Mouse (Mus musculus): Measurements from ENCODE around the gene Ric1. TPM values are rescaled to one million over a fixed set of nuclear protein-coding genes. Genes with fewer than 3 reads are reported as not detected.
"Not testable (repeated sequence)": the region's sequence is repeated elsewhere in the genome, so short reads cannot be mapped to it uniquely, and the experiment has no call there.

Ric1 gene
- polyA plus RNA-seq, 1 experiment from 2014 or later, result 9.4 TPM

DNA sequence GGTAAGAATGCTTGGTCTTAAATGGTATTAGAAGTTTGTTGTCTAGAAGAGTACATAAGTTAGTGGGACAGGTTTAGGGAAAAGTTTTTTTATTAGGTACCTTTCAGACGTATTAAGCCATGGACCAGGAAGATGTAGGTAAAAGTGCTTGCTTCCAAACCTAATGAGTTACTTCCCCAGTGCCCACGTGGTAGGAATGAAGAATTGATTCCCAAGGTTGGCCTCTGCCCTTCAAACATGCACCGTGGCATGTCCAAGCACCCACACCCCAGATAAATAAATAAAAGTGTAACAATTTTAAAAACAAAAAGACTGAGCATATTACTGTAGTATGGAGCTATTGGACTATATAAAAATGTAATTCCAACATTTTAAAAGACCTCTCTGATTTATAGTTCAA is 40.5 kb downstream of the Ric1 start:
- Histone ChIP-seq H3K9me3 (replicated peaks; ENCODE audit: control insufficient read depth, low read length) (no peaks in the 10 kb centered on the region), H3K27ac (ENCODE audit: low read depth, low read length) (no peak overlapping the region), H3K9ac (ENCODE audit: low read length) (no peak overlapping the region), H3K4me3 (ENCODE audit: low read depth, low read length) (no peak overlapping the region), H3K36me3 (ENCODE audit: control insufficient read depth, insufficient read depth, low read length) (no peaks in the 10 kb centered on the region), H3K4me2 (ENCODE audit: low read length) (no peak overlapping the region), H3K27me3 (replicated peaks; ENCODE audit: control insufficient read depth, insufficient read depth, low read length) (no peaks in the 10 kb centered on the region), H3K4me1 (ENCODE audit: control insufficient read depth, insufficient read depth, low read length) (no peaks in the 10 kb centered on the region)
- 79% methylated on average over 3 of the region's 3 CpGs for WGBS
- DNase-seq (ENCODE audit: low spot score) (no peak), ATAC-seq (no peak)

DNA sequence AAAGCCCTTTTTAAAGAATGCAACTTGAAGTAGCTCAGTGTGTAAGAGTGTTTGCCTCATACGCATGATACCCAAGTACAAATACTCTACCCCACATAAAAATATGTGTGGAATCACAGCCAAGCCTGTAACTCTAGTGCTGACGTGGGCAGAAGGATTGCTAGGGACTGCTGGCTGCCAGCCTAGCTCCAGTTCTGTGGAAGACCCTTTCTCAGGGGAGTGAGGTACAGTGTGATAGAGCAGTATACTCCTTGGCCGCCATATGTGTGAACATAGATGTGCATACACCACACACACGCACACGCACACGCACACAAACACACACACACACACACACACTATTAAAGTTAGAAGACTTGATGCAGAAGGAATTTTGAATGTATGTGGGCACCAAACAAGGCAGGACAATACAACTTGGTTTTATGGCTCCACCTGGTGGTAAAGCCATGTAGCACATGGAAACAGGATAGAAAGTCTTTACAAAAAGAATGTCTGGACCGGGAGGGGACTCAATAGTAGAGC is 41.2 kb downstream of the Ric1 start:
- H3K36me3 ChIP-seq (ENCODE audit: control insufficient read depth, insufficient read depth, low read length), result no peaks in the 10 kb centered on the region
- H3K4me1 ChIP-seq (ENCODE audit: control insufficient read depth, insufficient read depth, low read length), result no peaks in the 10 kb centered on the region
- no peak overlapping the region for H3K4me2 ChIP-seq (ENCODE audit: low read length)
- WGBS, result 61% methylated on average over 7 of the region's 7 CpGs
- DNase-seq (ENCODE audit: low spot score) (peak; percentile 78), ATAC-seq (peak; percentile 58)
- no peak overlapping the region for H3K9ac ChIP-seq (ENCODE audit: low read length)
- H3K9me3 ChIP-seq (replicated peaks; ENCODE audit: control insufficient read depth, low read length), result no peaks in the 10 kb centered on the region
- H3K4me3 ChIP-seq (ENCODE audit: low read depth, low read length), result no peak overlapping the region
- H3K27me3 ChIP-seq (replicated peaks; ENCODE audit: control insufficient read depth, insufficient read depth, low read length), result no peaks in the 10 kb centered on the region
- H3K27ac ChIP-seq (ENCODE audit: low read depth, low read length), result no peak overlapping the region

DNA sequence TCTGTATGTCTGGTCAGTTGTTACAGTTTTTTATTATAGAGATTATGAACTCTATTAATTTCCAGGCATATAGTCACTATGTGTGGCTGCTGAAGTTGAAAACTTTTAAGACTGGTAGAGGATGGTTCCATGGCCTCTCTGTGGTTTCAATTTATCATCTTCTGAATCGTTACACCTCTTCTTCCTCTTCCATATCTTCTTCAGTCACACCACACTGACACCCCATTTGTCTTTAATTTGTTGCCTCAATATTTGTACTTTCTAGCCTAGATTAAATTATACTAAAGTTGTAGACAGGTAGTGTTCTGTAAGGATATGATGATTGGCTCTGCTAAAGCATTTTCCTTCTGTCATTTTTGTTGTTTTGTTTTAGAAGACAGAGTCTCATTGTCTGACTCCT is 44.4 kb downstream of the Ric1 start:
- no peak overlapping the region for H3K9ac ChIP-seq (ENCODE audit: low read length)
- no peaks in the 10 kb centered on the region for H3K4me1 ChIP-seq (ENCODE audit: control insufficient read depth, insufficient read depth, low read length)
- no peak overlapping the region for H3K4me2 ChIP-seq (ENCODE audit: low read length)
- H3K4me3 ChIP-seq (ENCODE audit: low read depth, low read length), result no peak overlapping the region
- DNase-seq (ENCODE audit: low spot score) (no peak), ATAC-seq (no peak)
- H3K9me3 ChIP-seq (replicated peaks; ENCODE audit: control insufficient read depth, low read length), result no peaks in the 10 kb centered on the region
- H3K36me3 ChIP-seq (ENCODE audit: control insufficient read depth, insufficient read depth, low read length), result peaks cover 11% of the 10 kb centered on the region
- 100% methylated on average over 1 of the region's 1 CpGs for WGBS
- H3K27me3 ChIP-seq (replicated peaks; ENCODE audit: control insufficient read depth, insufficient read depth, low read length), result no peaks in the 10 kb centered on the region
- no peak overlapping the region for H3K27ac ChIP-seq (ENCODE audit: low read depth, low read length)

DNA sequence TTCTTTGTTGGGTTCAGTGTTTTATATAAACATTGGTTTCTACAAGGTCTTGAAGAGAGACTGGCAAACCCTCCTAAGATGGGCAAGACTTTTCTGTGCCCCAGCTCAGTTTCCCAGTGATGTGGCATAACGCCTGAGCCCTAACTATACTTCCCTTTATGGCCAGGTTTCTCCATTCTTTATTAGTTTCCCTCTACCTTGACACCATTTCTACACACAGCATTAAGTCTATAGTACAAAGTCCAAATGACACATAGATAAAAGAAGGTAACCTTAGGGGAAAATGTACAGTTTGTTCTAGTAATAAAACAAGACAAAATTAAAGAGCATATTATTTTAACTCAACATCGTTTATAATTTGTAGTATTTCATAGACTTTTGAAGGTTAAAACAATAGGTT is 60.4 kb downstream of the Ric1 start:
- Histone ChIP-seq H3K36me3 (ENCODE audit: control insufficient read depth, insufficient read depth, low read length) (peaks cover 28% of the 10 kb centered on the region), H3K27ac (ENCODE audit: low read depth, low read length) (no peak overlapping the region), H3K9ac (ENCODE audit: low read length) (no peak overlapping the region), H3K27me3 (replicated peaks; ENCODE audit: control insufficient read depth, insufficient read depth, low read length) (no peaks in the 10 kb centered on the region), H3K4me3 (ENCODE audit: low read depth, low read length) (no peak overlapping the region), H3K4me2 (ENCODE audit: low read length) (no peak overlapping the region), H3K9me3 (replicated peaks; ENCODE audit: control insufficient read depth, low read length) (no peaks in the 10 kb centered on the region), H3K4me1 (ENCODE audit: control insufficient read depth, insufficient read depth, low read length) (no peaks in the 10 kb centered on the region)
- 91% methylated on average over 2 of the region's 2 CpGs for WGBS
- ATAC-seq (no peak), DNase-seq (ENCODE audit: low spot score) (no peak)

DNA sequence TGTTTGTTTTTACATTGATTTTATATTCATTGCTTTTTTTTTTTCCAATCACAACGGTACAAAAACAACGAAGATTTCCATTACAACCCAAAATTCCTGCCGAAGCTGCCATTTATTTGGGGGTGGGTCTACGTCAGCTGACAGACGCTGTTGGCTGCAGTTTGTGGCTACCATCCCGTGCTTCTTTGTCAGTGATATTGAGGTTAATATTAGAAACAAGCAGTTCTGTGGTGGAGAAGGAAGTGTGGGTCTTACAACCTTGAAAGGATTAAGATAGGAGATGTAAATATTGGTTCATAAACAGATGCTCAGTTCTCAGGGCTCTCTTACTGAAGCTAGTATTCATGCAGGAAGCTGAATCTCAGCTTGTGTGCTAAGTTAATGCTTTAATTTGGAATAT is 61.7 kb downstream of the Ric1 start:
- WGBS, result 72% methylated on average over 6 of the region's 6 CpGs
- H3K4me1 ChIP-seq (ENCODE audit: control insufficient read depth, insufficient read depth, low read length), result no peaks in the 10 kb centered on the region
- no peak overlapping the region for H3K4me2 ChIP-seq (ENCODE audit: low read length)
- H3K27me3 ChIP-seq (replicated peaks; ENCODE audit: control insufficient read depth, insufficient read depth, low read length), result no peaks in the 10 kb centered on the region
- DNase-seq (ENCODE audit: low spot score), result no peak
- H3K4me3 ChIP-seq (ENCODE audit: low read depth, low read length), result no peak overlapping the region
- no peak overlapping the region for H3K27ac ChIP-seq (ENCODE audit: low read depth, low read length)
- H3K9ac ChIP-seq (ENCODE audit: low read length), result no peak overlapping the region
- no peak for ATAC-seq
- peaks cover 33% of the 10 kb centered on the region for H3K36me3 ChIP-seq (ENCODE audit: control insufficient read depth, insufficient read depth, low read length)
- no peaks in the 10 kb centered on the region for H3K9me3 ChIP-seq (replicated peaks; ENCODE audit: control insufficient read depth, low read length)

DNA sequence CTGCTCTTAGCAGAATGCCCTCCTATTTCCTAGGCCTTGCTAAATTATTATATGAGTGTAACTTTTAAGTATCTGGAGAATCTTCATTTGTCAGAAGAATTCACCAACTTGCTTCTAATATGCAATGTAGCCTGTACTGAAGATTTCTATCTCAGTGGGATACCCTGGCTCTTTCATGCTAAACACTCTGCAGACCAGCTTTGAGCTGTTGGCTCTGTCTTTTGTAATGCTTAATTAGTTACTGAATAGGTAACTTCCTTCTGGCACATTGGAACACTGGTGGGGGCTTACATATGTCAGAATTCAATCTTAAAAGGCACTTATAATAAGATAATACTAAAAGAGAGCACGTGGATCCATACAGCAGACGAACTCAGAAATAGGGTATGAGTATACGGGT is 71.7 kb downstream of the Ric1 start:
- not testable (repeated sequence) for DNase-seq (ENCODE audit: low spot score); H3K9ac ChIP-seq (ENCODE audit: low read length)
- H3K36me3 ChIP-seq (ENCODE audit: control insufficient read depth, insufficient read depth, low read length), result peaks cover 37% of the 10 kb centered on the region

DNA sequence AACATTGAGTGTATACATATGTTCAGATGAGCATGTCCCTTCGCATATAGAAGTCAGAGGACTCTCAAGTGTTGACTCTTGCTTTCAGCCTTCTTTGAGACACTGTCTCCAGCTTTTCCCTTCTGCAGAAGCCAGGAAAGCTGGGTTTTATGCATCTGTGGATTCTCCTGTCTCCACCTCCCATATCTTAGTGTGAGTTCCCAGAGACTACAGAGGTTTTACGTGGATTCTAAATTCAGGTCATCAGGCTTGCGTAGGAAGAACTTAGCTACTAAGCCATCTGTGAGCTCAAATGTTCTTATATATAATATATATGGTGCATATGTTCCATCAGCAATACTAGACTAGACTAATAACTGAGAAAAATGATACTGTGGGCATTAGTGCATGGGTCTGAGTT is 74.2 kb downstream of the Ric1 start:
- H3K4me3 ChIP-seq (ENCODE audit: low read depth, low read length), result no peak overlapping the region
- ATAC-seq (no peak), DNase-seq (ENCODE audit: low spot score) (no peak)
- H3K36me3 ChIP-seq (ENCODE audit: control insufficient read depth, insufficient read depth, low read length), result peaks cover 51% of the 10 kb centered on the region
- H3K27me3 ChIP-seq (replicated peaks; ENCODE audit: control insufficient read depth, insufficient read depth, low read length), result no peaks in the 10 kb centered on the region
- H3K9me3 ChIP-seq (replicated peaks; ENCODE audit: control insufficient read depth, low read length), result no peaks in the 10 kb centered on the region
- no peak overlapping the region for H3K4me2 ChIP-seq (ENCODE audit: low read length)
- 97% methylated on average over 3 of the region's 3 CpGs for WGBS
- H3K9ac ChIP-seq (ENCODE audit: low read length), result no peak overlapping the region
- no peaks in the 10 kb centered on the region for H3K4me1 ChIP-seq (ENCODE audit: control insufficient read depth, insufficient read depth, low read length)
- no peak overlapping the region for H3K27ac ChIP-seq (ENCODE audit: low read depth, low read length)

More for the DNA sequence above, 71.7 kb downstream of the Ric1 start:
- not testable (repeated sequence) for H3K27me3 ChIP-seq (replicated peaks; ENCODE audit: control insufficient read depth, insufficient read depth, low read length); H3K4me3 ChIP-seq (ENCODE audit: low read depth, low read length); H3K4me2 ChIP-seq (ENCODE audit: low read length); H3K9me3 ChIP-seq (replicated peaks; ENCODE audit: control insufficient read depth, low read length); H3K4me1 ChIP-seq (ENCODE audit: control insufficient read depth, insufficient read depth, low read length); ATAC-seq; H3K27ac ChIP-seq (ENCODE audit: low read depth, low read length)
- WGBS, result 31% methylated on average over 3 of the region's 3 CpGs

DNA sequence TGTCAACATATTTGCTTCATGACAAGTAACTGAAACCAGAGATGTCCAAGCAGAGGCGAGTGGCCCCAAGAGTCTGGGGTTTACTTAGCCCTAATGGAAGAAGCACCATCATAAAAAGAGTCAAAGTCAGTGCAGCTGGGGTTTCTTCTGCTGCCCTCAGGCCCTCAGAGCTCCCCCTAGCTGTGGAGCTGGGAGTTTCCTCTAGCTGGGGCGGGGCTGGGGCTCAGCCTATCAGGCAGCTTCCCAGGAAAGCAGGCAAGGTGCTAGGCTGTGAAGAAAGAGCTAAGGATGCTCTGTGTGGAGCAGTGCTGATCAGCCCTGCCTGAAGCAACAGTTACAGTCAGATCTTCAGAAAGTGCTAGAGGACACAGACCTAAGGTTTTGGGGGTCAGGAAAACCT is 74.9 kb downstream of the Ric1 start:
- Histone ChIP-seq H3K36me3 (ENCODE audit: control insufficient read depth, insufficient read depth, low read length) (peaks cover 51% of the 10 kb centered on the region), H3K27ac (ENCODE audit: low read depth, low read length) (no peak overlapping the region), H3K27me3 (replicated peaks; ENCODE audit: control insufficient read depth, insufficient read depth, low read length) (no peaks in the 10 kb centered on the region), H3K4me1 (ENCODE audit: control insufficient read depth, insufficient read depth, low read length) (no peaks in the 10 kb centered on the region), H3K4me2 (ENCODE audit: low read length) (no peak overlapping the region), H3K9ac (ENCODE audit: low read length) (no peak overlapping the region), H3K9me3 (replicated peaks; ENCODE audit: control insufficient read depth, low read length) (no peaks in the 10 kb centered on the region), H3K4me3 (ENCODE audit: low read depth, low read length) (no peak overlapping the region)
- no peak for ATAC-seq
- DNase-seq (ENCODE audit: low spot score), result no peak
- 95% methylated on average over 2 of the region's 2 CpGs for WGBS

DNA sequence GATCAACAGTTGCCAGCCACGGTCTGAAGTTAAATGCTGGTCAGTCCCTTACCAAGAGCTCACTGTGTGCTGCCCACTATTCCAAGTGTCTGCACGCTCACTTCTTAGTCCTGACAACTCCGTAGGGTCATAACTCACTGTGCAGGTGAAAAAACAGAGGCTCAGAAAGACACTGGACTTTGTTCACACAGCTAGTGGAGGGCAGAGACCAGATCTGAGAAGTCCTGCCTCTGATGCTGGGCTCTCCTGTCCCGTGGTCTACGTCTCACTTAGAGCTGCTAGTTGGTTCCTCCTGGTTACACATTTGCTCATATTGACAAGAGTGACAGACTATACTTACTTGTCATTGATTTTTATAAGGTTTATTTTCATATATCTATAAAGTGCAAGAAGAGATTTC is 76.9 kb downstream of the Ric1 start:
- no peak overlapping the region for H3K4me3 ChIP-seq (ENCODE audit: low read depth, low read length)
- no peaks in the 10 kb centered on the region for H3K9me3 ChIP-seq (replicated peaks; ENCODE audit: control insufficient read depth, low read length)
- no peak overlapping the region for H3K9ac ChIP-seq (ENCODE audit: low read length)
- peaks cover 70% of the 10 kb centered on the region for H3K36me3 ChIP-seq (ENCODE audit: control insufficient read depth, insufficient read depth, low read length)
- DNase-seq (ENCODE audit: low spot score) (no peak), ATAC-seq (no peak)
- no peak overlapping the region for H3K27ac ChIP-seq (ENCODE audit: low read depth, low read length)
- H3K4me2 ChIP-seq (ENCODE audit: low read length), result no peak overlapping the region
- 94% methylated on average over 5 of the region's 5 CpGs for WGBS
- H3K27me3 ChIP-seq (replicated peaks; ENCODE audit: control insufficient read depth, insufficient read depth, low read length), result no peaks in the 10 kb centered on the region
- no peaks in the 10 kb centered on the region for H3K4me1 ChIP-seq (ENCODE audit: control insufficient read depth, insufficient read depth, low read length)
